Mouse (Mus musculus) testis, adult 2 months (tissue): Measurements from ENCODE around the gene Tmem216.

Source experiments
- CTCF ChIP-seq: fragments of 200-500 bp; IDR thresholded peaks from 2 replicates; pipeline ENCODE4 v1.5.1; 2012; ENCODE audit warnings: low read depth, mild to moderate bottlenecking, inconsistent platforms, low read length, moderate library complexity; ENCODE audit not compliant: control insufficient read depth, insufficient read depth, insufficient replicate concordance
- POLR2A ChIP-seq: fragments of 200-500 bp; IDR thresholded peaks from 2 replicates; pipeline ENCODE4 v1.6.1; 2012; ENCODE audit warnings: low read depth, mild to moderate bottlenecking, inconsistent platforms, low read length, moderate library complexity; ENCODE audit not compliant: control insufficient read depth

DNA sequence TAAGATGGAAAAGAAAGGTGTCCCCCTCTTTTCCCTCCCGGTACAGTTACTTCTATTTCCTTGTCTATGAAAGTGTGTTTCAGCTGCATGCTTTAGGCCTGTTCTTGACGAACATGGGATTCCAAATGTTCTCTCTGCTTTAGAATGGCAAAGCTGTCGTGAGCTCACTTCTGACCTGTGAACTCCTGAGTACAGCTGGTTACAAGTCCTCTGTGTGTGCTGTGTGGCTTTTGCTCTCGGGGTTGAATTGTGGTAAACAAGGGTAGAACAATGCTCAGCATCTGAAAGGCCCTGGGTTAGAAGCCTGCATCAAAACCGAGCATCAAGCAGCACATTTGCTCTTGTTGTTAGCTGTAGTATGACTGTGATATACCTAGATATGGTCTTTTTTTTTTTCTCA lies 6.3 kb upstream of the Tmem216 start:
- TF ChIP-seq CTCF (no peak), POLR2A (no peak)
